In the genomic region with DNA sequence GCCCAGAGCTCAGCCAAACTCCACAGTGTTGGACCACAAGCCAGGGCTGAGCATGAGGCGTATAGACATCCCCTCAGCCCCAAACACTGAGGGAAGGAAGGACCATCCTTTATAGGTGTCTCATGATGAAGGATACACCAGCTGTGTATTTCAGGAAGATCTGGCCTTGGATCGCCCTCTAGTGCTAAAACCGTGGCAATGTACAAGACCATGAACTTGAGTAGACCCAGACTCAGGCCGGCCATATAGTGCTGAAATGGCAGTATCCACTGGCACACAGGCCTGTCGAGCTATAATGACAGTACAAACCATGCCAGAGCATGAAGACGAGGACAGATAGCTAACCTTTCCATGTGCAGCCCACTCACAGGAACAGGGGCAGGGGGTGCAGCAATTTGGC, we compare ENCODE assay signal across 8 mouse cellular contexts. TPM values are rescaled to one million over a fixed set of nuclear protein-coding genes. Genes with fewer than 3 reads are reported as not detected.
A peak's percentile ranks its signal among the peaks of the same experiment; 100 is the strongest.
DNase-seq lines count a peak whose midpoint lies in the region; ATAC-seq and TF ChIP-seq lines count a peak whose summit lies in the region.

No protein-coding gene starts in this region.

- no peaks in the 10 kb centered on the region for H3K36me3 ChIP-seq in kidney, postnatal 0 days (ENCODE audit: insufficient read depth, low read length)

- peak; percentile 57 for TF ChIP-seq CTCF in kidney, postnatal 0 days (IDR thresholded peaks at IDR 0.05; ENCODE audit: low read depth)

- no peaks in the 10 kb centered on the region for H3K9me3 ChIP-seq in kidney, postnatal 0 days (replicated peaks; ENCODE audit: low read length)

- H3K4me2 ChIP-seq in kidney, postnatal 0 days (ENCODE audit: low read length), result no peak overlapping the region

- H3K4me3 ChIP-seq in kidney, postnatal 0 days (replicated peaks; ENCODE audit: low read depth, low read length), result no peak overlapping the region

- H3K27me3 ChIP-seq in kidney, postnatal 0 days (ENCODE audit: insufficient read depth, low read length), result no peaks in the 10 kb centered on the region

- H3K9ac ChIP-seq in kidney, postnatal 0 days (ENCODE audit: low read depth, low read length), result no peak overlapping the region

- 71% methylated on average over 6 of the region's 6 CpGs for WGBS in kidney, postnatal 0 days

- DNase-seq in embryo, embryonic 10 days (ENCODE audit: low spot score), result peak; percentile 49
- no peak for DNase-seq in embryo, embryonic 9.5 days (ENCODE audit: extremely low spot score)
- peak; percentile 16 to 46 for DNase-seq in spleen, postnatal 36 days (ENCODE audit: low spot score in 2 of 2)
- no peak for DNase-seq in spleen, adult 18-20 months
- DNase-seq in kidney, postnatal 0 days (ENCODE audit: low spot score), result peak; percentile 23
- peak; percentile 45 for DNase-seq in thymus, postnatal 25 days
- no peak for DNase-seq in cerebellum, adult 9-11 months
- no peak for DNase-seq in Muller cell, postnatal 12 days (ENCODE audit: inconsistent ontology term)

- peak; percentile 19; the same call in 1 of the 2 replicates for ATAC-seq in kidney, postnatal 0 days (replicated peaks; ENCODE audit: low FRiP score, low read depth)

- no peaks in the 10 kb centered on the region for H3K4me1 ChIP-seq in kidney, postnatal 0 days (replicated peaks; ENCODE audit: insufficient read depth, low read length)

- H3K27ac ChIP-seq in kidney, postnatal 0 days, result no peak overlapping the region

RNA-seq across cellular contexts. Expression of a gene that starts 21.6 kb away (rescaled TPM):
- 11.1 and 12.1 TPM in 2 replicates for polyA plus RNA-seq in kidney, postnatal 0 days (2015; fragmentation: Nextera tagmentation; extraction: Ambion mirVana)

RNA-seq across cellular contexts. Expression of a gene that starts 43.4 kb away (rescaled TPM):
- 25.1 and 25.9 TPM in 2 replicates for polyA plus RNA-seq in kidney, postnatal 0 days (2015; fragmentation: Nextera tagmentation; extraction: Ambion mirVana)

RNA-seq across cellular contexts. Expression of a gene that starts 46.8 kb away (rescaled TPM):
- polyA plus RNA-seq in kidney, postnatal 0 days (2015; fragmentation: Nextera tagmentation; extraction: Ambion mirVana), result 5.2 and 5.6 TPM in 2 replicates

Comparison
In these comparisons a context has a peak if more than half of its experiments do, and no peak if none do; other contexts are left out.
1. DNase-seq: peak in embryo, embryonic 10 days (single experiment), spleen, postnatal 36 days (2 of 2), kidney, postnatal 0 days (single experiment) and thymus, postnatal 25 days (single experiment); none in embryo, embryonic 9.5 days (single experiment), spleen, adult 18-20 months (0 of 2), cerebellum, adult 9-11 months (single experiment) and Muller cell, postnatal 12 days (single experiment).